Mouse (Mus musculus): ENCODE measurements at regions not wholly inside any gene's neighbourhood (a gene's known extent, or its start where the extent isn't known, plus 50 kb on each side); places are given as distances from the start of the nearest gene placed in this dataset.

DNA sequence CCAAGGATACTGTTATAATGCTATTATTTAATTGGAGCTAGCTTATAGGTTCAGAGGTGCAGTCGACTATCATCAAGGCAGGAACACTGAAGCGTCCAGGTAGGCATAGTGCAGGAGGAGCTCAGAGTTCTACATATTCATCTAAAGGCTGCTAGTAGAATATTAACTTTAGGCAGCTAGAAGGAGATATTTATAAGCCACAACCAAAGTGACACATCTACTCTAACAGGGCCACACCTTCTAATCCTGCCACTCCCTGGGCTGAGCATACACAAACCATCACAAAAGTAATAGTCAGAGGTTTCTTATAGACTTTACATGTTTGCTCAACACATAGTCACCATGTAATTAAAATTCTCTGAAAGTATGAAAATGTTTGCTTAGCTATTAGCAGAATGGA, 1971.8 kb upstream of the Slc7a12 start:
- DNase-seq (ENCODE audit: low spot score in 2 of 2) = no peak
- intact Hi-C loops (cut with DNase I) = loop anchor here (10.0 kb wide), 1 partner anchor 1074 kb away; no protein-coding TSS in a partner anchor
